Mouse (Mus musculus) kidney, postnatal 0 days (tissue): ENCODE results near the gene Parvb. TPM values are rescaled to one million over a fixed set of nuclear protein-coding genes. Genes with fewer than 3 reads are reported as not detected.
A peak's percentile ranks its signal among the peaks of the same experiment; 100 is the strongest.

Experiments
- ATAC-seq: fragments of 200-750 bp; cut with Nextera tagmentation; replicated peaks from 2 replicates; pipeline ENCODE4 v1.8.0; 2017; ENCODE audit warnings: low read depth, moderate number of reproducible peaks, moderate TSS enrichment, moderate library complexity; ENCODE audit not compliant: low FRiP score
- DNase-seq: peaks from one replicate; pipeline ENCODE4 v3.0.0-alpha.2; 2016; ENCODE audit warnings: low spot score
- H3K27ac ChIP-seq: fragments of 300-500 bp; sonication (generic); 2 replicates; pipeline ENCODE4 v1.5.1; 2014; ENCODE audit warnings: mild to moderate bottlenecking
- H3K27me3 ChIP-seq: fragments of 300-500 bp; sonication (generic); 2 replicates; pipeline ENCODE4 v1.6.1; 2014; ENCODE audit warnings: low read length, mixed read lengths; ENCODE audit not compliant: insufficient read depth
- H3K36me3 ChIP-seq: fragments of 300-500 bp; sonication (generic); 2 replicates; pipeline ENCODE4 v1.6.1; 2014; ENCODE audit warnings: low read length, mixed read lengths; ENCODE audit not compliant: insufficient read depth
- H3K4me1 ChIP-seq: fragments of 300-500 bp; sonication (generic); replicated peaks from 2 replicates; pipeline ENCODE4 v1.6.1; 2014; ENCODE audit warnings: antibody characterized with exemption, low read length, mixed read lengths; ENCODE audit not compliant: insufficient read depth
- H3K4me2 ChIP-seq: fragments of 300-500 bp; sonication (generic); 2 replicates; pipeline ENCODE4 v1.6.1; 2014; ENCODE audit warnings: mild to moderate bottlenecking, low read length, moderate library complexity, mixed read lengths
- H3K4me3 ChIP-seq: fragments of 300-500 bp; sonication (generic); replicated peaks from 2 replicates; pipeline ENCODE4 v1.5.1; 2014; ENCODE audit warnings: low read depth, low read length
- H3K9ac ChIP-seq: fragments of 300-500 bp; sonication (generic); 2 replicates; pipeline ENCODE4 v1.6.1; 2014; ENCODE audit warnings: low read depth, low read length
- H3K9me3 ChIP-seq: fragments of 300-500 bp; sonication (generic); replicated peaks from 2 replicates; pipeline ENCODE4 v1.6.1; 2016; ENCODE audit warnings: low read length, inconsistent platforms, mixed read lengths
- CTCF ChIP-seq: IDR thresholded peaks from 2 replicates; pipeline ENCODE4 v1.5.1; 2016; ENCODE audit warnings: antibody characterized with exemption, low read depth, mild to moderate bottlenecking, moderate library complexity
- WGBS: fragments of 180-500 bp; shearing (Covaris S2); extraction: QIAGEN DNeasy Blood & Tissue Kit; methylation state at CpG from one replicate; pipeline ENCODE4 v1.1.7; 2014; 5-methylcytosine and 5-hydroxymethylcytosine counted together
- polyA plus RNA-seq: library from polyadenylated mRNA; unstranded; fragments of >200 nt; fragmentation: Nextera tagmentation; extraction: Ambion mirVana; gene quantifications from 2 replicates; pipeline ENCODE4 v1.2.1, GENCODE M21; 2015

Gene Parvb
- polyA plus RNA-seq, 1 experiment from 2014 or later, result 3.3 TPM

DNA sequence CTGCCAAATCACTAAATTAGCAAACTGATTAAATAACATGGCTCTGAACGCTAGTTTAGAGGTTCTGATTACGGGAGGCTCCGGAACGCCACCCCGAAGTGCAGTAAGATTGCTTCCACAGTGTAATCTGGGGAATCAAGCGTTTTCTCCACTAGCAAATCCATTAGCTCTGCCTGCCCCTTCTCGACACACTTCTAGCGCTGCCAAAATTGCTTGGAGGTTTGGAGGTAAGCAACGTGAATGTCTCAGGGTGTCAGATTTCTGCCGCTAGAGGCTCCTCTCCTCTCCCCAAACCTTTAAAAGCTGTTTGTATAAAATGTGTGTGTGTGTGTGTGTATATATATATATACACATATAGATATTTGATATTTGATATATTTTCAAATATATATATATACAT, 7.1 kb upstream of the Parvb start:
- Histone ChIP-seq H3K36me3 (no peaks in the 10 kb centered on the region), H3K27me3 (no peaks in the 10 kb centered on the region), H3K4me1 (no peaks in the 10 kb centered on the region), H3K27ac (no peak overlapping the region), H3K4me3 (no peak overlapping the region), H3K4me2 (no peak overlapping the region), H3K9ac (no peak overlapping the region), H3K9me3 (no peaks in the 10 kb centered on the region)
- no peak for DNase-seq
- no peak for ATAC-seq
- TF ChIP-seq CTCF, result peak; percentile 17; the same call in 1 of the 2 replicates
- 33% methylated on average over 10 of the region's 10 CpGs for WGBS

DNA sequence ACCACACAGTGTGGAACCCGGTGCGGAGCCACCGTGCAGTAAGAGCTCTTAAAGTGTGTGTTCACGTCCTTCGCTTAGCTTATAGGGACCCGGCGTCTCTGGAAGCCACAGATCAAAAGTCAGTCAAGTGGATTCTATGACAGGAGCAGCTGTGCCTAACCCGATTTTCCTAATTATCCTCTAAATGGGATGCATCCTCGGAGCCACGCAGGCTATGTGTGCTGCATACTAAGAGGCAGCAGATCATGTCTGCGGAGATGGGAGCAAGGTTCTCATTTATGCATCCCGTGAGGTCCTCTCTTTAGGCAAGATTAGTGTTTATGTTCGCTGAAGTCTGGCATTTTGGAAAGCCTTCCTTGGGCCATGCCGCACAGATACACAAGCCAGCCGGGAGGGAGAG, 4.9 kb upstream of the Parvb start:
- no peak overlapping the region for H3K27ac ChIP-seq
- no peak overlapping the region for H3K4me2 ChIP-seq
- no peaks in the 10 kb centered on the region; the same call in 1 of the 2 replicates for H3K4me1 ChIP-seq
- H3K36me3 ChIP-seq, result no peaks in the 10 kb centered on the region
- no peak for TF ChIP-seq CTCF
- ATAC-seq (no peak), DNase-seq (no peak)
- WGBS, result 84% methylated on average over 15 of the region's 15 CpGs
- no peak overlapping the region for H3K9ac ChIP-seq
- H3K4me3 ChIP-seq, result no peak overlapping the region
- no peaks in the 10 kb centered on the region for H3K27me3 ChIP-seq
- H3K9me3 ChIP-seq, result no peaks in the 10 kb centered on the region

DNA sequence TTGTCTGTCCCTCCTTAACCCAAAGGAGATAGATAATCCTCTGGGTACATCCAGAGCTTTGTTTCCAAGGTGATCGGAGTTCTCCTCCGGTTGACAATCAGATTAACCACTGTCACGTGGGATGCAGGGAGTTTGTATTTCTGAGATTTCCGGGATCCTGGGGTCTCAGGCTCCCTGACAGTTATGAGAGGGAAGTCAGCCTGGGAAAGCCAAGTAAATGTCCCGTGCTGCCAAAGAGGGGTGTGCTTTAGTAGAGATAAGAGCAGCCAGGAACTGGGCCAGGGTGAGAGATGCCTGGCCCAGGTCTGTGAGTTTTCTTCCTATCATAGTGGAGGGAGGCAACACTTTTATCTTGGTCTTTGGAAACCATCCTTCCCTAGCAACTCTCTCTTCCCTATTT, 1.2 kb upstream of the Parvb start:
- DNase-seq (no peak), ATAC-seq (no peak)
- Histone ChIP-seq H3K27ac (peak overlapping the region; percentile 48; the same call in 1 of the 2 replicates), H3K27me3 (no peaks in the 10 kb centered on the region), H3K4me1 (peaks cover 4% of the 10 kb centered on the region; the same call in 1 of the 2 replicates), H3K9me3 (no peaks in the 10 kb centered on the region), H3K36me3 (no peaks in the 10 kb centered on the region), H3K4me3 (no peak overlapping the region), H3K4me2 (peak overlapping the region; percentile 92; the same call in 1 of the 2 replicates), H3K9ac (no peak overlapping the region)
- no peak for TF ChIP-seq CTCF
- WGBS, result 19% methylated on average over 5 of the region's 5 CpGs

DNA sequence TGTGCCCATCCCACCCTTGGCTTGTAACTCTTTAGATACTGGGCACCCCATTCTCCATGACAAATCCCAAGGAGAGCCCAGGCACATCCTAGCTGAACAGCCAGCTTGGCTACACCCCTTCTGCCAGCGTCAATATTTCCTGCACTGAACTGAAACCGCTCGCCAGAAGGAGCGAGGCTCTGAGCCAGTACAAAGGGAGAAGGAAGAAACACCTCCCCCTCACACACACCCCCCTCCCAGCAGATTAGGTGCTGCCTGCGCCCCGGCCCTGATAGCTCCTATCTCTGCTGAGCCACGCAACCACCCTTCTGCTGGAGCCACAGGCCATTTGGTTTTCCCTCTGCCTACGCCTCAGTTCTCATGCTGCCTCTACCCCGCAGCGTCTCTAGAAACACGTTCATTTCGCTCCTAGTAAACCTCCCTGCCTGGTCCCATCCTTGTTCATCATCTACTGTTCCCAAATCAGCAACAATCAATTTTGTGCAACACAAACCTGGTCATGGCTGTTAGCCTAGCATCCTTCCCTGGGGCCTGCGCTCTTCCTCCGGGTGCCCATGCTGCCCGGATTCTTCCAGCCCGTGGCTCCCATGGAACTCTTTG, 630 bp upstream of the Parvb start:
- peaks cover 4% of the 10 kb centered on the region; the same call in 1 of the 2 replicates for H3K4me1 ChIP-seq
- peak overlapping the region; percentile 64; the same call in 1 of the 2 replicates for H3K9ac ChIP-seq
- 8% methylated on average over 16 of the region's 16 CpGs for WGBS
- no peaks in the 10 kb centered on the region for H3K36me3 ChIP-seq
- no peaks in the 10 kb centered on the region for H3K9me3 ChIP-seq
- no peak for TF ChIP-seq CTCF
- H3K27me3 ChIP-seq, result no peaks in the 10 kb centered on the region
- ATAC-seq (no peak), DNase-seq (peak; percentile 47)
- H3K4me2 ChIP-seq, result peak overlapping the region; percentile 92
- peak overlapping the region; percentile 50 for H3K4me3 ChIP-seq
- peak overlapping the region; percentile 48 for H3K27ac ChIP-seq

DNA sequence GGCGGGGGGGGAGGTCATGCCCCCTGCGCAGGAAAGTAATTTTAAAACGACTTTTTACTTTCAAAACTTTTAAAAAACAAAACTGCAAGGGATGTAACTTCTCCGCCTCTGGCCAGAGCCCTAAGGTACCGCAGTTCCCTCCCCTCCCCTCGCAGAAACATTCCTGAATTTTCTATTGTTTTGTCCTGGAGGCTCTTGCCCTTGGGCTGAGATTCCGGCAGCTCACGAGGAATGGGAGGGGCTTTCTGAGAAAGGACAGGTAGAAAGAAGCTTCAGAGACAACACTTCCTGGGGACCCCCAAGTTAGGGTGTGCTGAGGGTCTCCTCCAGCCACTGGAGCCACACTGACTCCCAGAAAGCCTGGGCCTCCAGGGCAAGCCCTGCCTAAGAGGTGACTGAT, 766 bp downstream of the Parvb start:
- WGBS, result 25% methylated on average over 8 of the region's 8 CpGs
- Histone ChIP-seq H3K36me3 (no peaks in the 10 kb centered on the region), H3K27me3 (no peaks in the 10 kb centered on the region), H3K4me2 (peak overlapping the region; percentile 92), H3K9ac (no peak overlapping the region), H3K4me1 (peaks cover 4% of the 10 kb centered on the region; the same call in 1 of the 2 replicates), H3K4me3 (peak overlapping the region; percentile 50), H3K27ac (no peak overlapping the region), H3K9me3 (no peaks in the 10 kb centered on the region)
- TF ChIP-seq CTCF, result no peak
- no peak for DNase-seq
- no peak for ATAC-seq

DNA sequence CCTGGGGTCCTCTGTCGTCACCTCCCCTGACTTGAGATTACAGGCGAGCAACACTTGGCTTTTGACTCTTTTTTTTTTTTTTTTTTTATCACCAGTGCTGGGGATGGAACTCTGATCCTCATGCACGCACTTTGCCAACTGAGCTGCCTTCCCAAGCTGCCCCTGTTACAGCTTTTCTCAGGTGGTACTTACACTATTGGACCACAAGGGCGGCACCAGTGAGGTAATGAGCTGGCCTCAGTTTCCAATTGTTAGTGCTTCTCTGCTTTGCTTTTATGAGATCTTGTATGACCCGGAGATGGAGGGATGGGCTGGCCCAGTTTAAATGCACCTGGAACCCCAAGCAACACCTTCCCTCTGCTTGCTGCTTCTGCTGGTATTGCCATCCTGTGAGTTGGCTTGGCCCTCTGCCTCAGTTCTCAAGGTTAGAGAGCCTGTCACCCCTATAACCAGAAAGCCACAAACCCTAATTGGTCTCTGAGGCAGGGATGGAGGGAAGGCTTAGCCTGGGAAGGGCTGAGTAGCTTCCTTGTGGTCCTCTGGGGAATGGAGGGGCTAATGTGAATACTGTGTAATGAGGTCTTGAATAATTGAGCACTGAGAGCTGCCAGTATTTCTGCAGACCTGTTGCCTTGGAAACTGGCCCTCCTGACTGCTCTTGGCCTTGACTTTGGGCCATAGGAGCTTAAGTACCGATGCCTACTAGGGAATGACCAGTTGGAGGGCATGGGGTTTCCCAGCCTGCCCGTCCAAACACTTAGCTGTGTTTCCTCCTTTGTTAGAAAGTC, 3.1 kb downstream of the Parvb start:
- peak; percentile 22; the same call in 1 of the 2 replicates for ATAC-seq
- Histone ChIP-seq H3K36me3 (no peaks in the 10 kb centered on the region), H3K27me3 (no peaks in the 10 kb centered on the region), H3K4me2 (no peak overlapping the region), H3K27ac (peak overlapping the region; percentile 57), H3K9ac (no peak overlapping the region), H3K9me3 (no peaks in the 10 kb centered on the region), H3K4me3 (no peak overlapping the region), H3K4me1 (peaks cover 12% of the 10 kb centered on the region)
- DNase-seq, result no peak
- 0 out of 2 replicates have a peak, but pooled peaks have one; percentile 8 for TF ChIP-seq CTCF
- WGBS, result 82% methylated on average over 7 of the region's 7 CpGs
